Mouse (Mus musculus): ENCODE results near the gene Ctf2.

- TF ChIP-seq CTCF (IDR thresholded peaks at IDR 0.05; ENCODE audit: low read depth, low read length), result no peak
- TF ChIP-seq POLR2A (IDR thresholded peaks at IDR 0.05; ENCODE audit: extremely low read depth, insufficient read depth, low read length), result no peak
Observed at GRCm38 (mm10) chr7:127680541-127680940, 51.4 kb downstream of the Ctf2 start.
